Mouse (Mus musculus) layer of hippocampus, adult 11-12 months (tissue): ENCODE data around the gene Hist1h4f.

Source experiments
- DNase-seq: peaks from one replicate; pipeline ENCODE4 v3.0.0; 2022; ENCODE audit warnings: low spot score

Gene Hist1h4f

GRCm38 (mm10) chr13:23513517-23513916, 37.9 kb downstream of the Hist1h4f start:
- DNase-seq = no peak

GRCm38 (mm10) chr13:23510127-23510526, 41.3 kb downstream of the Hist1h4f start:
- no peak for DNase-seq

DNA sequence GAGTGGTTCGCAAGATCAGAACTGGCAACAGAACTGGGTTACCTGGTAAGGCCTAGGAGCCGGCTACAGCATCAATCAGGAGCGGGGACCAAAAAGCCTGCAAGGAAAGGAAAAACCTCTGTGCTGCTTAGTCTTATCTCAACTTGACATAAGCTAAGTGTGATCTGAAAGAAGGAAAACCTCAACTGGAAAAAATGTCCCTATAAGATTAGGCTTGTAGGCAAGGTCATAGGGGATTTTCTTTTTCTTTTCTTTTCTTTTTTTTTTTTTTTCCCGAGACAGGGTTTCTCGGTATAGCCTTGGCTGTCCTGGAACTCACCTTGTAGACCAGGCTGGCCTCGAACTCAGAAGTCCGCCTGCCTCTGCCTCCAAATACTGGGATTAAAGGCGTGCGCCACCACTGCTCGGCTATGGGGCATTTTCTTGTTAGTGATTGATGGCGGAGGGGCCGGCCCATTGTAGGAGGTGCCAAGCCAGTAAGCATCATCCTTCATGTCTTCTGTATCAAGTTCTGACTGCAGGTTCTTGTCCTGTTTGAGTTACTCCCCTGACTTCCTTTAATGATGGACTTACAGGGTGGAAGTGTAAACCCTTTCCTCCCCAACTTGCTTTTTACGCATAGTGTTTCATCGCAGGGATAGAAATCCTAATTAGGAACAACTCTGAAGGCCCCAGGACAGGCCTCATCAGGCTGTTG, 44.5 kb downstream of the Hist1h4f start:
- DNase-seq = no peak

GRCm38 (mm10) chr13:23506351-23506750, 45.1 kb downstream of the Hist1h4f start:
- no peak for DNase-seq

GRCm38 (mm10) chr13:23505662-23506345, 45.6 kb downstream of the Hist1h4f start:
- DNase-seq = no peak

DNA sequence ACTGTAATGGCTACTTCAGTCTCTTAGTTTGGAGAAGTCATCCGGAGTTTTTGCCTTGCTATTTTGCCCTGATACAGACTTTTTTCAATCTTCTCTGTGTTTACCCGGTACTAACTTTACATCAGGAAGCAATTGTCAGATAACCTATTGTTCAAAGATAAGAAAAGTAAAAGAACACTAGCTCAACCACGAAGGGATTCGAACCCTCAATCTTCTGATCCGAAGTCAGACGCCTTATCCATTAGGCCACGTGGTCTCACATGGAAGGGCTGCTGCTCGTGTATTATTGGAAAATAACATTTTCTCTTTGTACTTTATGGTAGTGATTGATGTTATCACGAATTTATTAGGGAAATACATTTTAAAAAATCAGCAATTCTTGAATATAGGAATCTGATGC, 47.7 kb downstream of the Hist1h4f start:
- peak; percentile 60 for DNase-seq

DNA sequence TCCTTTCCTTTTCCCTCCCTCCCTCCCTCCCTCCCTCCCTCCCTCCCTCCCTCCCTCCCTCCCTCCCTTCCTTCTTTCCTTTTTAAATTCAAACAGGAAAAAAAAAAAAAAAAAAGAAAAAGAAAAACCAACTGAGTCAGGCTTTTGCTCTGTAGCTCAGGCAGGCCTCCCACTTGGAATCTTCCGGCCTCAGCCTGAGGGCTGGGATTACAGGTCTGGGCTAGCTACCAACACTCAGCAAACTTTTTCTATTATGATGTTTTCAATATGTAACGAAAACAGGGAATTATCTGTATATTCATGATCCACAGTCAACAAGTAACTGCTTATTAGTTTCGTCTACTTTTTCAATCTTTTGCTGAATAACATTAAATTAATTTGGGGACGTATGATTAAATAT, 48.5 kb downstream of the Hist1h4f start:
- DNase-seq = no peak

GRCm38 (mm10) chr13:23502031-23502567, 49.3 kb downstream of the Hist1h4f start:
- no peak for DNase-seq

DNA sequence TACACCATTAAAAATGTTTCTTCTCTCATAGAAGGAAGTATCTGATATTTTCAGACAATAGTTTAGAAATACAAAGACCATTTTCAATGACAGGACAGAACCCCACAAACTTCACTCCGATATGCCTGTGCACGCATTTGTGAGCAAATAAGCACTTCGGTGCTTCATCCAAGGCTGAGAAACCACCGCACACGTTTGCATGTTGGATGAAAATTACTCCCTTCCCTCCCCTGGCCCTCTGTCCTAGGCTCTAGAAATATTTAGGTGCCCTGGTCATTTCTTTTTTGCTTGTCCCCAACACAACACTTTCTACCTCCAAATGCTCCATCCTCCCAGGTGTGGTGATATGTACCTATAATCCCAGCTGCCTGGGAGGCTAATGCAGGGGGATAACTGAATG, 49.9 kb downstream of the Hist1h4f start:
- no peak for DNase-seq
